Mouse (Mus musculus) thymus, postnatal 0 days (tissue): ENCODE results near the gene Pard3. TPM values are rescaled to one million over a fixed set of nuclear protein-coding genes. Genes with fewer than 3 reads are reported as not detected.

ENCODE experiments used
- DNase-seq: peaks from one replicate; pipeline ENCODE4 v3.0.0-alpha.2; 2015; ENCODE audit warnings: low spot score
- polyA plus RNA-seq: library from polyadenylated mRNA; unstranded; fragments of >200 nt; fragmentation: Nextera tagmentation; extraction: Ambion mirVana; gene quantifications from 2 replicates; pipeline ENCODE4 v1.2.1, GENCODE M21; 2015

The Pard3 gene
- polyA plus RNA-seq, 1 experiment from 2014 or later, result 4.1 TPM

DNA sequence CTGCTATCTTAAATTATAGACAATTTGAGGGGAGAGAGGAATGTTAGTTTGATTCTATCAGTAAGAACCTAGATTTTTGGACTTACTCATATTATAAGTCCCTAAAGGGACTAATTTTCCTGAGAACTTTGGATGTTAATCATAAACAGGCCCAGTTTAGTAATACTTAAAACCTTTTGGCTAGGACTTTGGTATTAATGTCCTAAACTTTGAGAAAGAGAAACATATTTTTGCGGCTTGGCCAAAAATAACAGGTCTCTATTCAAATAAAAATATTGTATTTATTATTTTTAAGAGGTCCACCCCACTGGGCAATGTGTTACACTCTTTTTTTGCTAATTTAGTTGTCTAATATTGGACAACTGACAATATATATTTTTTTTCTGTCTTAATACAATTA is 271.5 kb downstream of the Pard3 start:
- DNase-seq, result no peak

DNA sequence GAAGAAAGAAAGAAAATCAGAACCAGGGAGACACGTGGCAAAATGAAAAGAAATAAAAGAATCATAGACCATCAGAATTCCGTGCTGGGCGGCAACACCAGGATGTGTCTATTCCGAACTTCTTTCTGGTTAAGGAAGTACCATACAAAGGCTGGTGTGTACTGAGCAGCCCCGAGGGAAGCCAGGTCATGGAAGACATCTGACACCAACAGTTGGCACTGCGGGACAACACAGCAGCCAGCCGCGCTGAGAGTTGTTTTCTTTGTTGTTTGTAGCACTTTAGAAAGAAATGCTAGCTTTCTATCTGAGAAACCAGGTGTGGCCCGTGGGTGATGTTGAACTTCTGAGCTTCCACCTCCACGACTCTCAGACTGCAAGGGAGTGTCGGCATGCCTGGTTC is 274.5 kb downstream of the Pard3 start:
- no peak for DNase-seq

DNA sequence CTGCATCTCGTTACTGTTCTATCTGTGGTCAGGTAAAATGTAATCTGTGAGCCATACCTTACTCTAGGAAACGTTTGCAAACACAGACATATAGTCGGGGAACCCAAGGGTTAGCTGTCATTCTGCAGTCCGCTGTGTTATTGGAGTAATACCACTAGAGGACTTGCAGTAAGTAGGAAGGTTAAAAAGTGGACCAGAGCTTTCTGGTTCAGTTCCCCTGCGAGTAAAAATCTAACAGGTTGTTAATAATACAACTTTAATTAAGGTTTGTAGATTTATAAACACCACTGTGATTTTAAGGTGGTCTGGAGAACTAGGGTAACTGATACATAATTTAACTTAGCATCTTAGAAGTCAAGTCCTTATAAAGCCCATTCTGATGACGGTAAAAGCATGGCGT is 277.4 kb downstream of the Pard3 start:
- DNase-seq, result no peak

DNA sequence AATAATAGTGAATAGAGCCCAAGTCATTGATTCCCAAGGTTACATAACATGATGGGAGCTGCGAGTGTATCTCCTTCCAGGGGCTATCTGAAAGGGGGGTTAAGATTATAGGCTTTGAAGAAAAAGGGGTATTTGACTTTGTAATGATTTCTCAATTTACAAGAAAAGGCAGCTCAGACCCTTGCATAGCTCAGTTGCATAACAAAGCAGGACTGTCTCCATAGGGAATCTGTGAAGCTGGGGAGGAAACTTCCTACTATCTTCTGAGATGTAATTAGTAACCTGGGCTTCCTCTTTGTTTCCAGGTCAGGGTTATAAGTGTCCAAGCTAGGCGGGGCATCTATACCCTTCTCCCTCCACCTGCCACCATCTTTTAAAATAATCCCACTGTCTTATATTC is 279.4 kb downstream of the Pard3 start:
- no peak for DNase-seq

DNA sequence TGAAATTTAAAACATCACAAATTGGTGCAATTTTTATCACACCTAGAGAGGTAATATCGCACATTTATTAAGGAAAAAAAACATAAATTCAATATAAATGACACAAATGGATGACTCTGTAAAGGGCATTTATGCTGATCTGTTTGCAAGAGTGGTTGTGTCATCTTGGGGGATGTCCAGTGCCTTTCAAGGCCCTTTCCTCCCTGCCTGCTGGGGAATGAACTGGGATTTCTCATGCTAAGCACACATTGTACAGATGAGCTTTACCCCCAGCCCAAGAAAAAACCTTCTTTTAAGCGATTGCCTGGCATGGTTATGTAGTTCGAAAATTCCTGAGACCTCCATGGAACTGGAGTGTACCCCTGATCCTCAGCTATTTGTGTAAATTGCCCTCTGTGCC is 280.7 kb downstream of the Pard3 start:
- no peak for DNase-seq

DNA sequence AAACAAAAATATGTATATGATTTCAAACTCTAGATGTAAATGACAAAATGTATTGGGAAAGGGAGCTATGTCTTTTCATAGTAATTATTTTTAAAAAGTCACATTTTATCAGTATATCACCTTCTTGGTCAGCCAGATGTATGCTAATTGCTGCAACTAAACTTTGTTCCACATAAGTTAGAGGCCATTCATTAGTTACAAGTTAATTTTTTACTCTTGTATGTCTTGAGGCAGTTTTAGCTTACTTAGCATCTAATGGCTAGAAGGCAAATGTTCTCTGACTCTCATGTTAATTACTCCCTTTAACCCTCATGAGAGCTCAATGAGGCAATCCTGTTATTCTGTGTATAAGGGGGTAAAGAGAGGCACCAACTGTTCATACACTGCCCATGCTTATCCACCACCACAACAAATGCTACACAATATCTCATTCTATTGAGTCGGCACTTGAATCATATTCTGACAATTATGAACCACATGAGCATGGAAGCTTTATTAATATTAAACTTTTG is 282.3 kb downstream of the Pard3 start:
- DNase-seq, result no peak

DNA sequence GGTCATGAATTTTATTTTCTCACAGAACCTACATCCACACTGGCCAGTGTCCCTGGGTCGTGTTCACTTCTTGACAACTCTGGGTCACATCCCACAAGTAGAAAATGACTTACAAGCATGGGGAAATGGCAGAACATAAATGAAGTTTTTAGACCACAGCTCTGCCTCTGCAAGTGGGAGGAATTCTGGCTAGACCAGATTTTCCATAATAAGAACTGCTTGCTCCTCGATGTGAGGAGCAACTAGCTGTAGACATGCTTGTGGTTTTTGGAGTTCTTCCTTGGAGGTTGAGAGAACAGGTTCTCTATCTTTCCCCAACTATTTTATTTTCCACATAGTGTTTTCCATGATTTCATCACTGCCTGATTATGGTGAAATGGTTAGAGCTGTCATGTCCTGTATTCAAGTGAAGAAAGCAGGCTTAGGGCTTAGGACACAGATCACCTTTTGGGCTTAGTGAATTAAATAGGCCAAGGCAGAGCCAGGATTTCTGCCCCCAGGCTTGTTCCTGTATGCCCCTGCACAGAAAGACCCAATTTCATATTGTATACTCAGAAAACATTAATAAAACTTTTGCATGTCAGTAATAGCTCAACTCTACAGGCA is 284.3 kb downstream of the Pard3 start:
- DNase-seq, result no peak

DNA sequence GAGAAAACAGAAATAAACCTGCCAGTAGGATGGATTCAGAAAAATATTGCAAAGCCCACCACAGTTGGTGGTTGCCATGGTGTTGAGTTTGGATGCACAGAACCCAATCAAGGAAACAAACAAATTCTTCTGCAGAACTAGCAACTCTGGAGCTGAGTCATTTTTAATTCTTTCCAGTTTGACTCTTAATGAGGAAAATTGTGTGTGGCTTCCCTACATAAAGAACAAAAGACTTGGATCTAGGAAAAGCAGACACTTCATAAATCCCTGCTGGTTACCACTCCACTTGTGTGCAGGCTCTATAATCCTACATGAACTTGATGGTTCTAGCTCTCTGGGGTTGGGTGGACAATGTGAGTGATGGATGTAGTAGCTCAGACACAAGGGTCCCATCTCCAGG is 298.1 kb downstream of the Pard3 start:
- no peak for DNase-seq

DNA sequence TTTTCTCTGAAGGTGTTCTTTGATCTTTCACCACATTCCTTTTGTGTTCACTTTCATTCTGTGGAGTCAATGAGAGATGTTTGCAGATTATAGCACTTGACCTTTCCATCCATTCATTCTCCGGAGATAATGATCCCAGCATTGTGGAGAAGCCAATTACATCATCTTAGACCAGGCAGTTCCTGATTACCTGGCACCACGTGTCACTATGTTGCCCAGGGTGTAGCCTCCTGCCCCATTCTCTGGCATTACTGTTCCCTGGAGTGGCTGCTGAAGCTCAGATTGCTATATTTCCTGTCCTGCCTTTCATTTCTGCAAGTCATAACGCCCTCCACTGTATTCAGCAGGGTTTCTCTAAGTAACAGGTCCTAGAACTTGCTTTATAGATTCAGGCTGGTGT is 304.7 kb downstream of the Pard3 start:
- DNase-seq, result no peak

DNA sequence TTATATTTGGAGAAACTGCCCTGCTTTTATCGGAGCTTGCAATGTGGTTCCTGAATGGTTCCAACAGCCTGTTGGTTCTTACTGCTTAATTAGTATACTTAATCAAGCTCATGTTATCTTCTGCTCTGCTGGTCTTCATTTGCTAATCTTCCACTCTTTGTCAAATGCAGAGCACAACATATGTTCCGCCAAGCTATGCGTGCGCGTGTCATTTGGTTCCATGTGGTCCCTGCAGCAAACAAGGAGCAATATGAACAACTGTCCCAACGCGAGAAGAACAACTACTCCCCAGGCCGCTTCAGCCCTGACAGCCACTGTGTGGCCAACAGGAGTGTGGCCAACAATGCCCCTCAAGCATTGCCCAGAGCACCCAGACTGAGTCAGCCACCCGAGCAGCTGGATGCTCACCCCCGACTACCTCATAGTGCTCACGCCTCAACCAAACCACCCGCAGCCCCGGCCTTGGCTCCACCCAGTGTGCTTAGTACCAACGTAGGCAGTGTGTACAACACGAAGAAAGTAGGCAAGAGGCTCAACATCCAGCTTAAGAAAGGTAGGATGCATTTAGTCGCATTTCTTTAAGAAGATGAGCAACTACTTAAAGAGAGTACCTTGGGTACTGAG is 307.7 kb downstream of the Pard3 start:
- DNase-seq, result no peak

DNA sequence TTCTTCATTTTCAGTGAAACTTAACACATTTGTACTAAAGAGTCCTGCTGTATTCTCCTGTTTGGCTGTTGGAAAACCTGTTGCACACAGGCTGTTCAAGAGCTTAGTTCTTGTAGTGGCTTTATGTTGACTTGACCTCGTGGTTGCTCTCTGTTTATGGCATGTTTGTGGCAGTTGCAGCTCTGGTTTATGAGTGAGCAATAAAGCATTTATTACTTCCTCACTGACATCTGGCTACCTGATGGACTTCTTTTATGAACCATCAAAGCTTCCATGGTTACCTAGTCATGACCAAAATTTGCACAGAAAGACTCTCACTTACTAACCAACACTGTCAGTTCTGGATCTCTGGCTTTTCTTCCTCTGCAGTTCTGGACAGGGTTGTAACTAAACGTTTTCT is 314.1 kb downstream of the Pard3 start:
- no peak for DNase-seq

DNA sequence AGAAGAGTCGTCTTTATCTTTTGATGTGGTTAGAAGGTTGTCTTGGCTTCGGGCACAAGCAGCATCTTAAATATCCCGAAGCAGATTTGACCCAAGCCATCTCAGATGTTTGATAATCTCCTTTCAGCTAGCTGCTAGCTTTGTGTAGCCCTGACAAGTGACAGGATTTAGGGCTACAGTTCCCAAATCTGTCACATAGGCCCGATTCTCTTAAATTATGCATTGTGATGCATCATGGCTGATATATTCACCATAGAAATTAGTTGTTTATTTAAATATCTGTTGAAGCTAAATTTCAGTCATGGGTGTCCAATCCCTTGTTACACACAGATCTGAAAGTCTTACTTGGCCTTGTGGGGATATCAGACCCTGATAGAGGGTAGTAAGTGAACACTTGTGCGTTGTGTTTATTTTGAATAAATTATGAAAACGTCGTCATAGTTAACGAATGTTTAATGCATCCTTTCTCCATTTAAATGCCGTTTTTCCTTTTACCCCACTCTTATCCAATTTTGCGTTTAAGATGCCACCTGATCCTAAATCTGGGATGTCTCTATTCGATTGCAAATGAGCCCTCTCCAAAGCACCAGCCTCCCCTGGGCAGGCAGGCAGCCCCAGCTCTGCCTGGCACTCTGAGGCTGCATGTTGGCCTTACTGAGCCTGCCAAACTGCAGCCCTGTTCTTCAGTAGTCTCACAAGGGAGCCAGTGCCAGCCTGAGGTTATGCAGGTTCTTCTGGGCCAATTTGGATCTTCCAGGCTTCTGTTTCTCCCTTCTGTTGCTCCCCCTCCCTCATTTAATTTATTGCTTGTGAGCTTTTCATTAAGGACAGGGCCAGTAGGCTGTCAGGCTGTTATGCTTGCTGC is 315.5 kb downstream of the Pard3 start:
- DNase-seq, result no peak

DNA sequence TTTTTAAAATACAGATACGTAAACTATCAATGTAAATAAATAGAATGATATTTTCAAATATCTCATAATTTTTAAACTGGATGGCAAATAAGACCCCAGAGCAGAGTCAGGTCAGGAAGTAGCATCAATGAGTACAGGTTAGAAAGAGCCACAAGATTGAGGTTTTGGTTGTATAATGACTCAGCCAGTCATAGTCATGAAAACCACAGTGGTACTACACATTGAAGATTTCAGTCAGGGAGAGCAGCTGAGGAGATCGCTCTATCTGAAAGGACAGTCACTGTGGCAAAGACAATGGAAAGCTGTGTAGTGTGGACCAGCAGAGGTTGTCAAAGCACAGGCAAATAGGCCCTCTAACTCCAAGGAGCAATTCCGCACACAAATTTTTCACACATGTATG is 317.6 kb downstream of the Pard3 start:
- no peak for DNase-seq

DNA sequence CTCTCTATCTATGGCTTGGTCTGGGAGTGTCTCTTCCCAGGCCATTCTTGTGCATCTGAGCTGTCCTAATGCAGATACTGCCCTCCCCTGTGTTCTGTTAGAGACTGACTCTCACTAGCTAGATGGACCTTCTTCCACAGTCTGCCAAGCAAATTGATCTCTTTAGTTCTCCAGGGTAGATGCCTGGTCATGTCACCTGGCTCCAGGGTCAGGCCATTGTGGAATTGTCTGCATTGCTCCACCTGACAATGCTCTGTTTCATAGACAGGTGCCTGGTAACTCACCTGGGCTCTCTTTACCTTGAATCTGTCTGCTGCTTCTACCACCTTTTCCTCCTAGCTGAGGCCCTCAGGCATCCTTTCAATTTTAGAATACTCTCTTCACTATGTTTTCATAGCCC is 329.0 kb downstream of the Pard3 start:
- no peak for DNase-seq

DNA sequence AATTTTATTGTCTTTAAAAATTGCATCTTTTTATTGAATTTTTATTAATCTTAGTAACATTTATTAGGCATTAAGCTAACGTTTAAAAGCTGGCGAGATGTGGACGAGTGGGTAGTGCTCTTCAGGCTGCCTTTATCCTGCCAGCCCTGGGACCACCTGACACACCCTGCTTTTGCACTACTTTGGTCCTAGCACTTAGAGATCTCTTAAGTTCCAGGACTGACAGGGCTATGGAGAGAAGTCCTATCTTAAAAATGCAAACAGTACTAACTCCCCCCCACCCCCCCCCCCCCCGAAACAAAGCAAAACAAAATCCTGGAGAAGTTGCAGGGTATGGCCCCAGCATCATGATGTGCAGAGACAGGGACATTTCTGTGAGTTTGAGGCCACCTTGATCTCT is 331.8 kb downstream of the Pard3 start:
- DNase-seq, result no peak

DNA sequence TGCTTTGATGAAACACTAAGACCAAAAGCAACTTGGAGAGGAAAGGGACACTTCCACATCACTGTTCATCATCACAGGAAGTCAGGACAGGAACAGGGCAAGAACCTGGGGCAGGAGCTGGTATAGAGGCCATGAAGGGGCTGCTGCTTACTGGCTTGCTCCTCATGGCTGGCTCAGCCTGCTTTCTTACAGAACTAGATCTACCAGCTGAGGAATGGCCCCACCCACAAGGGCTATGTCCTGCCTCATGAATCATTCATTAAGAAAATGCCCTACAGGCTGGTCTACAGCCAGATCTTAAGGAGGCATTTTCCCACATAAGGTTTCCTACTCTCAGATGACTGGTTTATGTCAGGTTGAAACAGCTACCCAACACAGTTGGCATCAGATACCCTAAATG is 342.1 kb downstream of the Pard3 start:
- no peak for DNase-seq

DNA sequence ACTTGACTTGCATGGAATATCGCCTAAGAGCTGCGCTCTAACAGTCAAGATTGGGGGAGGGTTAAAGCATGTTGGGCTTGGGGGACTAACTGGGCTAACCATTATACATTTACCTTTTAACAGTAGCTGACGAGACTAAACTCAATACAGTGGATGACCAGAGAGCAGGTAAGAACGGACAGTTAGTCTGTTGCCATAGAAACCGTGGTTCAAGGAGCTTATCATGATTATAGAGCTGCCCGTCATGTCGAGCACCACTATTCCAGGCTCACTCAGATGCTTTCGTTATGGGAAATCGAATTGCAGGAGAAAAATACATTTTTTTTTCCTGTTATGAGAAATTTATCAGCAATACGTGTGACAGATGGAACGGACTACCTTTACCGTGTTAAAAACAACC is 346.9 kb downstream of the Pard3 start:
- no peak for DNase-seq

DNA sequence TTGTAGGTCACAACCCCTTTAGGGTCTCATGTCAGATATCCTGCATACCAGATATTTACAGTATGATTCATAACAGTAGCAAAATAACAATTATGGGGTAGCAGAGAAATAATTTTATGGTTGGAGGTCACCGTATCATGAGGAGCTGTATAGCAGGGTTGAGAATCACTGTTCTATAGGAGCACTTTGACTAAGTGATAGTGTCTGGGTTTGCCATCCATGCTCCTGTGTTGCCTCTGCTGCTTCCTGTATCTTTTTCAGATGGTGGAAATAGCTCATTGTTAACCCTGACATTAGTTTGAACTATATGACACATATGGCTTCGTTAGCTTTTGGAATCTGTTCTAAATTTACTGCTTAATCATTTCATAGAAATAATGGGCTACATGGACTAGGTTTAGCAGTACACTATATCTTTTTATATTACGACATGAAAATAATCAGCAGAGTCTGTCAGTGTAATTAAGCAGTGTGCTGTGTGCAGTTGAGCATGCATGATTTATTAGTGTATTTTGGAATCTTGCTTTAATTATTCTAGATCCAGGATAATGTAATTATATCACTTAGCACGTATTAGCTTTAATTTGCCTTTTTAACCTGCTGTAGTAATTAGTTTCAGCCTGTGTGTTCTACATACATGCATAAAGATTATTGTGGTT is 347.6 kb downstream of the Pard3 start:
- no peak for DNase-seq

DNA sequence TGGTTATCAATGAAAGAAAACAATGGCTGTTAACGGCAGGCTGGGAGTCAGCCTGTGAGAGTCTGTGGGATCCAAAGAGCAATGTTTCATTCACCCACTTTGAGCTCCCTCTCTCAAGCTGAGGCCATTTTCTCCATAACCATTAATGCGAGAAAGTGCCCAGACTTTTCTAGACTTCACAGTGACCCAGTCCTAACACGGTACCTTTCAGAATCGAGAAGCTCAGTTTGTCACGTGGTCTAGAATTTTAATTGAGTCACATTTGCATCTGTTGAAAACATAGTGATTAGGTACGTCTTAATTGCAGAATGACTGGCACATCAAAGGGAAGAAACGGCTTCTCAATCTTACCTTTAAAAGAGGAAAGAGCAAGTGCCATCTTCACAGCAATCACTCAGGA is 359.3 kb downstream of the Pard3 start:
- no peak for DNase-seq

DNA sequence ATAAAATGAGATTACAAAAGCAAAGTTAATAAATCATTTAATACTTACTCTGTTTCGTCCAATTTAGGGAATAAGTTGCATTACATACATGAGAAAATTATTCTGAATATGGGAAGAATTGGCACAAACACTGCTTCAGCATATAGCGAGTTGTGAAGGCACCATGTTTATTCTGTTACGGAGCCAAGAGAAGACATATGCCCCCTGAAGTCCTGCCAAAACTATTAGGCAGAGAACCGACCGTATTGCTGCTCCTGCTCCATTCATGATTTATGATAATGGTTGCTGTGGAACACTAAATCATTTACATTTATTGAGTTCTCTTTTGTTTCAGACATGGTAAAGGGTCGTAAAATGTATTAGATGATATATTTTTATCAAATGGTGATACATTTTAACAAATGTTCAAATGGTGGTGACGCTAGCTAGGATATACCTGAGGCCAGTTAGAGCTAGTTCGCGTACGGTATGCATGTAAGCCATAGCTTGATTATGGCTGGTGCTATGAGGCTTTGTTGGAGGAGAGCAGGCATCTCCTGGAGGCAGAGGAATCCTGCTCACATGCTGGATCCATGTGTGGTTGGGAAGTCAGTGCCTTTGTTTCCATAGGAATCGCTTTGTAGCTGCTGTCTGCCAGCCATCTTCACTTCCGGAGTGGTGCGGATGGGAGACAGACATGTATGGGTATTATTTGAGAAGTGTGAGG is 360.7 kb downstream of the Pard3 start:
- no peak for DNase-seq

DNA sequence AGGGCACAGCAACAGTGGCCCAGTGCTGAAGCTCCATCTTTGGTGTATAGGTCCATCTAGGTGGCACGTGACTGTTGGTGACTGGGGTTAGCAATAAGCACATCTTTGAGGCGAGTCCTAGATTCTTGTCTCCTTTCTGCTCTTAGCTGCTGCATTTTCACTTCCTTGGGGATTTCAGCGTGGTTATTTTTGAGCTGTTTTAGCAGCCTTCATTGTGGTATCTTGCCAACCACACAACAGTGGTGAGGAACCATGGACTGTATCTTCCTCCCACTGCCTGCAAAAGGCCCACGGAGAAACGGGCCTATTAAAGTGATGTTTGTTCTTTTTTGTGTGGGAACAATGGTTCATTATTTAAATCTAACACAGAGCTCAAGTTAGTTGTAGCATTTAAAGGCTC is 363.2 kb downstream of the Pard3 start:
- no peak for DNase-seq
